Mouse (Mus musculus): ENCODE results near the gene Akap12.

Akap12 gene

DNA sequence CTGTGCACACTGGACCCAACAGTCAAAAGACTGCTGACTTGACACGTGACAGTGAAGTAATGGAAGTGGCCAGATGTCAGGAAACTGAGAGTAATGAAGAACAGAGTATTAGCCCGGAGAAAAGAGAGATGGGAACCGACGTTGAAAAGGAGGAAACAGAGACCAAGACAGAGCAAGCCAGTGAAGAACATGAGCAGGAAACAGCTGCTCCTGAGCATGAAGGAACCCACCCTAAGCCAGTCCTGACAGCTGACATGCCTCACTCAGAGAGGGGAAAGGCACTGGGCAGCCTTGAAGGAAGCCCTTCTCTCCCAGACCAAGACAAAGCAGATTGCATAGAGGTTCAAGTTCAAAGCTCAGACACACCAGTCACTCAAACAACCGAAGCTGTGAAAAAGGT lies 90.5 kb downstream of the Akap12 start:
- DNase-seq (ENCODE audit: low spot score) = no peak

GRCm38 (mm10) chr10:4357435-4357834 lies 91.3 kb downstream of the Akap12 start:
- peak; percentile 54 for DNase-seq (ENCODE audit: low spot score)

DNA sequence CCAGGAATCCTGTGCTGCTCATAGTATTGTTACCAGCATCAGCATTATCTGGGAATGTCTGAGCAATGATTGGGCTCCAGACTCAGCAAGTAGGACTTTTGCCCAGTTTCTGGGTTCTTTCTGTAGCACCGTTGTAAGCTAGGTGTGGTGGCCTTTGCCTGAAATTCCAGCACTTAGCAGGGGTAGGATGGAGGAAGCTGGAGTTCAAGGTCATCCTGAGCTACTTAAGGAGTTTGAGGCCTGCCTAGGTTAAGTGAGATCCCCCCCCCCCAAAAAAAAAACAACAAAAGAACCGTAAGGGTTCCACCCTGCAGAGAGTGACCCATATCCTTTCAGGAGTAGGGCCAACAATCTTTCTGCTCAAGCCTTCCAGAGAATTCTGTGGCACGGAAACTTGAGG lies 98.4 kb downstream of the Akap12 start:
- no peak for DNase-seq (ENCODE audit: low spot score)

GRCm38 (mm10) chr10:4370105-4370504 lies 103.9 kb downstream of the Akap12 start:
- DNase-seq (ENCODE audit: low spot score) = peak; percentile 3

GRCm38 (mm10) chr10:4372011-4372410 lies 105.8 kb downstream of the Akap12 start:
- DNase-seq (ENCODE audit: low spot score) = peak; percentile 46

DNA sequence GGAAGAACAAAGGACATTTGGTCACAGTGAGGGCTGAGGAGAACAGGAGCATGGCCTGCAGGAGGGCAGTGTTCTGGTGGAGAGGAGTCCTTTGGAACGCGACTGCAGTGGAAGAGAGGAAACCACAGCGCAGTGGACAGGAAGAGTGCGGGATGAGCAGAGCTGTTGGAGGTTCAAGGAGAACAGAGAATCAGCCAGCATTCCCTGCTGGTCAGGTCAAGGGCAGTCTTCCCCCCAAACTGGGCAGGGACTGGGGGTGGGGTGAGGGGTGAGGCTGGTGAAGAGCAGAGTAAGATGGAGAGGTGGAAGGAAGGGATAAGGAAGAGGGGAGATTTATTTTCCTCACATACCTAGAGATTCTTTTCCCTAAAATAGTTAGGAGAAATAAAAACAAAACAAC lies 107.4 kb downstream of the Akap12 start:
- no peak for DNase-seq (ENCODE audit: low spot score)

- no peak for DNase-seq (ENCODE audit: low spot score)
Observed at GRCm38 (mm10) chr10:4374239-4374638, 108.1 kb downstream of the Akap12 start.

GRCm38 (mm10) chr10:4374734-4375133 lies 108.6 kb downstream of the Akap12 start:
- DNase-seq (ENCODE audit: low spot score) = no peak

DNA sequence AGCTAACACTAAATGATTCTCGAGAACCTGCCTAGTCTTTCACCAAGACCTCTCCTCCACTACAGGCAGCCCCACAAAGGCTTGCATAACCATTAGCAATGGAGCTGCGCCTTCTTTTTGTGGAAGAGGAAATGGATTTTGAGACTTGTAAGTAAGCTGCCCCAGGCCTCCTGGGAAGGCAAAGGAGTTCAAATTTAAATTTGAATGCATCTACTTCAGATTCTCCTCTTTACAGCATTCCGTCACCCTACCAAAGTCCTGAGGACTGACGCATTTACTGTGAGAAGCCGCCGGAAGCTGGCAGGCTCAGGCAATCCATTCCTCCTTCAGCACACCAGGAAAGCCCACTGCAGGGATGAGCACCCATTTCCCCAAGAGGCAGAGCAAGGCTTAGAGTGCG lies 109.1 kb downstream of the Akap12 start:
- no peak for DNase-seq (ENCODE audit: low spot score)

DNA sequence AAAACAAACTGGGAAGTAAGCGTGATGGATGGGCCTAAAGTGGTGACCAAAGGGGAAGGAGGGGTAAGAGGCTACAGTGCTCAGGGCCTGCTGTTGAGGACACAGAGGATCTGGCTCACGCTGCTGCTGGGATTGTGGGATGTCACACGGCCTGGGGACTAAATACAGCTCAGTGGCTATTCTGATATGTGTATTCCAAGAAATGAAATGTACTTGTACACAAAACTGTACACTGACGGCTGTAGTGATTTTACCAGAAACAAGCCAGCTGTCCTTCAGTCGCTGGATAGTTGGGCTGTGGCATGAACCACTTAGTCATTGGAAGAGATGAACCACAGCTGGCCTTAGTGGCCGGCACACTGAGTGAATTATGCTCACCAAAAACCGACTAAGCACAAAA lies 110.3 kb downstream of the Akap12 start:
- DNase-seq (ENCODE audit: low spot score) = no peak

GRCm38 (mm10) chr10:4376931-4377330 lies 110.8 kb downstream of the Akap12 start:
- DNase-seq (ENCODE audit: low spot score) = no peak

DNA sequence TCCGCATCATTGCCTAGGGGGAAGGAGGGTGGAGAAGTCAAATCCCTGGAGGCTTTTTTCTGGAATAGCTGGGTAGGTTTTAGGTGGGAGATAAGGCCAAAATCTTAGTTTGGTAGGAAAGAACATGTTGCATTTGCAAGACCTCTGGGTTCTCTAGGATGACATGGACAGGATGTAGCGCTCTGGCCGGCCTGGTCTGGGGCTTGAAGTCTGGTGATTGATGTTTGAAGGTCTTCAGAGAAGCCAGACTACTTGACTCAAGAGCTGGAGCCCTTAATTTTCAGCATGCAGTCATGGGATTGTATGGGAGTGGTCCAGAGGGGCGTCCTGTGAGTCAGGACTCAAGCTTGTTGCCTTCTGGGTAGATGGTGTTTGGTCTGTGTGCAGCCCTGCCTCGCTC lies 114.6 kb downstream of the Akap12 start:
- no peak for DNase-seq (ENCODE audit: low spot score)

DNA sequence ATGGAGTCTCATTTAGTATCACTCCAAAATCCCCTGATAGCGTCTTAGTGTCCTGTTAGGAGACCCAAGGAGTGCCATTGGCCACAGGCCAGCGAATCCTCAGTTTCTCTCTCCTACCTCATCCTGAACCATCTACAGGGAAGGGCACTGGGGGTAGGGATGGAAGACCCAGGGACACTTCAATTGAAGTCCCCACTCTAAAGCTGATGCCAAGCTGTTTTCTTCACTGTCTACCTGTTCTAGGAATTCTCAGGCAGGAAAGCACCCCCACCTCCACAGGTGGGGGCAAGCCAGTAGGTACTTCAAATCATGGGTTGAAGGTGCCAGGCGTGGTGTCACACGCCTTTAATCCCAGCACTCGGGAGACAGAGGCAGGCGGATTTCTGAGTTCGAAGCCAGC lies 118.1 kb downstream of the Akap12 start:
- DNase-seq (ENCODE audit: low spot score) = no peak

DNA sequence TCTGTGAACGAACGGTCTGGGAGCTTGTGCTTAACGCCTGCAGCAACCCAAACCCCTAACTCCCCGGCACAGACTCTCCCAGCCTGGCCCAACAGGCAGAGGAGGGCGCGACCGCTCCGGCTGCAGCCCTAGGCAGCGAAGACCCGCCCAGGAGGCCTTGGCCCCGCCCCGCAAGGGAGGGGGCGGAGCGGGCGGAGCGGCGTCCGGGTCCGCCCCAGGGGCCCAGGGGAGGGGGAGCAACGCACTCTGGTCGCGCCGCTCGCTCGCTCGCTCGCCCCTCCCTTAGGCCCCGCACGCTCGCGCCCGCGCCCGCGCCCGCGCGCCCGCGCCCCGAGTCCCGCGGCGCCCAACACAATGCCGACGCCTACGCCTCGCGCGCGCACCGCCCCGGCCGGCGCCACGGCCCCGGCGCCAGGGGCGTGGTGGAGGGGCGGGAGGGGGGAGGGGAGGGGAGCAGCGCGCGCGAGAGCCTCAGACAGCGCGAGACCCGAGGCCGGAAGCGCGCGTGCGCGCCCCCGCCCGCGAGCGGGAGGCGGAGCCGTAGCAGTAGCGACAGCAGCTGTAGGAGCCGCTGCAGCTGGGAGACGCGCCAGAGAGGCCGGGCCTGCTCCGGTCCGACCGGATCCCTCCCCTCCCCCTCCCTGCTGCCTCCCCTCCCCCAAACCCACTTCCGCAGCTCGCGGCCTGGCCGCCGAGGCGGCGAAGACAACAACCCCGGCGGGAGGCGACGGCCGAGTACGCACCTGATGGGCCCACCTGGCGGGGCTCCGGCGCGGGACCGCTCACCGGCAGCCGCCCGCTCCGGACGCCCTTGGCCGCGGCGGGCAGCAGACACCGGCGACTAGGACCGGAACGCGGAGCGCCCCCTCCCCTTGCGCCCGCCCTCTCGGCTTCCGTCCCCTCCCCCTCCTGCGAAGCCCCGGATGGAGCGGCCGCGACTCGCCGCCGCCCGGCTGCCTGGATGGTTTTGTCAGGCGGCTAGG lies 120.7 kb downstream of the Akap12 start:
- peak; percentile 95 for DNase-seq (ENCODE audit: low spot score)

DNA sequence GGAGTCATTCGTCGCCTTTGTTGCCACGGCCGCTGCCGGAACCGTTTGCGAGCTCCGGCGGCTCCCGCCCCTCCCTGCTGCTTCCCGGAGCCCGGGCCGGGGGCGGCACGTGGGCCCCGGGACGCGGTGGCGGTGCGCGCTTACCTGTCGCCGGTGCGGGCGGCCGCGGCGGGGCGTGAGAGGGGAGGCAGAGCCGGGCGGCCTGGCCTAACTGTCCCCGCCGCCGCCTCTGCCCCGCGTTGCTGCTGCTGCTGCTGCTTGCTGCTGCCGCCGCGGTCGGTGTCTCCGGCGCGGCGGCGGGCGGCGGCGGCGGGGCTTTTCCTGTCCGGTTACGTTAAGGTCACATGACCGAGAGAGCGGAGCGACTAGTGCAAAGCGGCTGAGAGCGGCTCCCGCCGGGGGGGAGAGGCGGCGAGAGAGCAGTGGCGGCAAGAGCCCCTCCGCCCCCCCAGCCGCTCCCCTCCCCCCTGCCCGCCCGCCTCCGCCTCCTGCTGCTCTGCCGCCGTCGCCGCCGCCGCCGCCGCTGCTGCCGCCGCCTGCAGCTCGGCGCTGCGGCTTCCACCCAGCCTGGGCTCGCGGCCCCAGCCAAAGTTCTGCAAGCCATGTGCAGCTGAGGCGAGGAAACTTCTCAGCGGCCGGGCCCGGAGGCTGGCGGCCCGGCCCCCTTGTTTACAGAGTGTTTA lies 121.7 kb downstream of the Akap12 start, which contains the start of gene Zbtb2:
Zbtb2 (minus strand) TSS at position 408 of the 683 bp plus-strand sequence.
- peak; percentile 53 for DNase-seq (ENCODE audit: low spot score)

DNA sequence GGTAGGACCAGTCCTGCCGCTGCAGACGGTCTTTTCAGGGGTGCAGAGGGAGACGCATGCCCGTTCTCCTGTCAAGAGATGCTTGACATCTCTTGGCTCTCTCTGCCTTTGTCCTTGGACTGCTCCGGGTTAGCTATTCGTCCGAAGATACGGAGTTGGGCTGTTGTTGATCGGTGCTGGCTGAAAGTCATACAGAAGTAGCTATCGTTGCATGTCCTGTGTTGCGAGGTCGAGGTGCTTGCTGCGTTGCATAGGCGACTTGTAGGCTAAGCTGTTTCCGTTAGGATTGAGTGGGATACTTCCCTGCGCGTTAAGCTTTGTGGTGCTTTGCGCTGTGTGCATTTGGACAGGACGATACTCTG lies 122.2 kb downstream of the Akap12 start:
- peak; percentile 20 for DNase-seq (ENCODE audit: low spot score)

- peak; percentile 24 for DNase-seq (ENCODE audit: low spot score)
Observed at GRCm38 (mm10) chr10:4389036-4389435, 122.9 kb downstream of the Akap12 start.

- DNase-seq (ENCODE audit: low spot score) = no peak
Observed at GRCm38 (mm10) chr10:4389461-4390112, 123.4 kb downstream of the Akap12 start.

- no peak for DNase-seq (ENCODE audit: low spot score)
Observed at GRCm38 (mm10) chr10:4390550-4390949, 124.4 kb downstream of the Akap12 start.

- no peak for DNase-seq (ENCODE audit: low spot score)
Observed at GRCm38 (mm10) chr10:4391076-4391475, 124.9 kb downstream of the Akap12 start.

GRCm38 (mm10) chr10:4391851-4392250 lies 125.7 kb downstream of the Akap12 start:
- peak; percentile 53 for DNase-seq (ENCODE audit: low spot score)

- no peak for DNase-seq (ENCODE audit: low spot score)
Observed at GRCm38 (mm10) chr10:4395321-4395720, 129.1 kb downstream of the Akap12 start.

GRCm38 (mm10) chr10:4398058-4398457 lies 131.9 kb downstream of the Akap12 start:
- no peak for DNase-seq (ENCODE audit: low spot score)
